Mouse (Mus musculus) B cell, adult 62 days (primary cell): ENCODE measurements around the gene Als2. TPM values are rescaled to one million over a fixed set of nuclear protein-coding genes. Genes with fewer than 3 reads are reported as not detected.

Experiments used
- total RNA-seq: library from RNA; stranded (reverse); gene quantifications from 4 replicates; pipeline ENCODE4 v1.2.4, GENCODE M21; 2023

Als2 gene
- 18.7 to 20.1 TPM (median 19.1 TPM) in 4 replicates for total RNA-seq

GRCm38 (mm10) chr1:59236856-59237441 lies at the start of gene Als2:
Als2 (minus strand) TSS chr1:59237231.

GRCm38 (mm10) chr1:59256751-59257231 lies 19.8 kb upstream of the Als2 start, which contains the start of gene Cdk15:
Cdk15 (plus strand) TSS chr1:59256906.

GRCm38 (mm10) chr1:59163030-59163461 lies 74.0 kb downstream of the Als2 start, which contains the start of gene Mpp4:
Mpp4 (minus strand) TSS chr1:59163389.

GRCm38 (mm10) chr1:59119720-59120457 lies 117.1 kb downstream of the Als2 start, which contains the start of gene Tmem237:
Tmem237 (minus strand) TSS chr1:59120408.

Other genes with a start within 250 kb of the Als2 start
- gene C2cd6, start 142.3 kb downstream of the Als2 start, total RNA-seq, result not detected in 4 replicates
- 1.6 to 3.3 TPM (median 1.9 TPM) in 4 replicates for gene Tmem237, start 116.8 kb downstream of the Als2 start, total RNA-seq
- gene Mpp4, start 73.8 kb downstream of the Als2 start, total RNA-seq, result 0.63 to 1.2 TPM (median 1.1 TPM) in 4 replicates
- not detected in 4 replicates for gene Cdk15, start 19.7 kb upstream of the Als2 start, total RNA-seq
- 0.21 to 0.28 TPM (median 0.24 TPM) in 4 replicates for gene Fzd7, start 245.2 kb upstream of the Als2 start, total RNA-seq